In genomic region chr14:116925691-116926403, GRCm38 (mm10) we compare ENCODE assay signal across 8 mouse cellular contexts. TPM values are rescaled to one million over a fixed set of nuclear protein-coding genes. Genes with fewer than 3 reads are reported as not detected.
DNase-seq lines count a peak whose midpoint lies in the region; ATAC-seq and TF ChIP-seq lines count a peak whose summit lies in the region.

No protein-coding gene starts in this region.

- TF ChIP-seq EP300 in ES-Bruce4 (IDR thresholded peaks at IDR 0.05; ENCODE audit: insufficient read depth, low read depth, low read length): no peak

- no peaks in the 10 kb centered on the region for H3K36me3 ChIP-seq in ES-Bruce4 (ENCODE audit: control insufficient read depth, insufficient read depth, low read length, poor library complexity, severe bottlenecking)
- no peaks in the 10 kb centered on the region for H3K36me3 ChIP-seq in embryonic facial prominence, embryonic 14.5 days (ENCODE audit: control insufficient read depth, insufficient read depth, low read length)
- H3K36me3 ChIP-seq in heart, embryonic 11.5 days (ENCODE audit: control insufficient read depth, insufficient read depth, low read length): no peaks in the 10 kb centered on the region
- H3K36me3 ChIP-seq in kidney, embryonic 16.5 days (ENCODE audit: insufficient read depth, low read length): no peaks in the 10 kb centered on the region

- peak; percentile 47 for DNase-seq in adrenal gland, postnatal 25 days
- peak; percentile 57 for DNase-seq in embryonic facial prominence, embryonic 14.5 days (ENCODE audit: low spot score)
- peak; percentile 21 for DNase-seq in lung, postnatal 14 days
- DNase-seq in right cerebral cortex, adult 18-20 months: peak; percentile 31
- no peak for DNase-seq in c-Kit-positive CD71-positive TER-119-positive erythroid progenitor cells, embryonic 14.5 days (ENCODE audit: low spot score)

- H3K27me3 ChIP-seq in ES-Bruce4 (ENCODE audit: control insufficient read depth, insufficient read depth, low read length, poor library complexity, severe bottlenecking): peaks cover 1% of the 10 kb centered on the region
- no peaks in the 10 kb centered on the region for H3K27me3 ChIP-seq in embryonic facial prominence, embryonic 14.5 days (replicated peaks; ENCODE audit: control insufficient read depth, insufficient read depth, low read length)
- no peaks in the 10 kb centered on the region for H3K27me3 ChIP-seq in heart, embryonic 11.5 days (ENCODE audit: control insufficient read depth, insufficient read depth, low read length)
- no peaks in the 10 kb centered on the region for H3K27me3 ChIP-seq in kidney, embryonic 16.5 days (ENCODE audit: insufficient read depth, low read length)

- H3K4me3 ChIP-seq in ES-Bruce4 (ENCODE audit: low read depth, low read length): peak overlapping the region; percentile 82
- H3K4me3 ChIP-seq in embryonic facial prominence, embryonic 14.5 days (ENCODE audit: low read depth, low read length): peak overlapping the region; percentile 90
- peak overlapping the region; percentile 78 for H3K4me3 ChIP-seq in heart, embryonic 11.5 days (ENCODE audit: low read depth, low read length)
- peak overlapping the region; percentile 92 for H3K4me3 ChIP-seq in kidney, embryonic 16.5 days (ENCODE audit: low read length)

- H3K9ac ChIP-seq in ES-Bruce4 (ENCODE audit: low read depth, poor library complexity, severe bottlenecking): peak overlapping the region; percentile 70
- H3K9ac ChIP-seq in embryonic facial prominence, embryonic 14.5 days (ENCODE audit: low read depth, low read length): peak overlapping the region; percentile 90
- H3K9ac ChIP-seq in heart, embryonic 11.5 days (ENCODE audit: low read depth, low read length): peak overlapping the region; percentile 77
- H3K9ac ChIP-seq in kidney, embryonic 16.5 days (replicated peaks; ENCODE audit: low read length): peak overlapping the region; percentile 96

- under 1% methylated on average over 38 of the region's 58 CpGs for WGBS in embryonic facial prominence, embryonic 14.5 days
- under 1% methylated on average over 58 of the region's 58 CpGs for WGBS in heart, embryonic 11.5 days (ENCODE audit: insufficient replicate concordance)
- WGBS in kidney, embryonic 16.5 days: under 1% methylated on average over 57 of the region's 58 CpGs

- no peak for TF ChIP-seq CTCF in ES-Bruce4 (IDR thresholded peaks at IDR 0.05; ENCODE audit: low read depth, low read length)

- no peak for TF ChIP-seq POLR2A in ES-Bruce4 (IDR thresholded peaks at IDR 0.05; ENCODE audit: insufficient read depth, low read length)

- peak overlapping the region; percentile 72 for H3K4me2 ChIP-seq in embryonic facial prominence, embryonic 14.5 days (ENCODE audit: low read depth, low read length)
- peak overlapping the region; percentile 99 for H3K4me2 ChIP-seq in heart, embryonic 11.5 days
- H3K4me2 ChIP-seq in kidney, embryonic 16.5 days (replicated peaks; ENCODE audit: low read depth, low read length): peak overlapping the region; percentile 85

- H3K27ac ChIP-seq in ES-Bruce4 (ENCODE audit: insufficient read depth, low read length): no peak overlapping the region
- H3K27ac ChIP-seq in embryonic facial prominence, embryonic 14.5 days (replicated peaks; ENCODE audit: low read depth, low read length): peak overlapping the region; percentile 98
- peak overlapping the region; percentile 82 for H3K27ac ChIP-seq in heart, embryonic 11.5 days (ENCODE audit: low read depth, low read length)
- H3K27ac ChIP-seq in kidney, embryonic 16.5 days (ENCODE audit: low read length): peak overlapping the region; percentile 95

- H3K4me1 ChIP-seq in ES-Bruce4 (ENCODE audit: control insufficient read depth, insufficient read depth, low read length): no peaks in the 10 kb centered on the region
- peaks cover 20% of the 10 kb centered on the region for H3K4me1 ChIP-seq in embryonic facial prominence, embryonic 14.5 days (ENCODE audit: control insufficient read depth, insufficient read depth, low read length)
- no peaks in the 10 kb centered on the region for H3K4me1 ChIP-seq in heart, embryonic 11.5 days (ENCODE audit: control insufficient read depth, insufficient read depth, low read length)
- peaks cover 19% of the 10 kb centered on the region for H3K4me1 ChIP-seq in kidney, embryonic 16.5 days (ENCODE audit: insufficient read depth, low read length)

- peak; percentile 41 for ATAC-seq in embryonic facial prominence, embryonic 14.5 days (ENCODE audit: low read depth)
- peak; percentile 35 for ATAC-seq in heart, embryonic 11.5 days (replicated peaks; ENCODE audit: insufficient number of reproducible peaks, low FRiP score, low TSS enrichment)
- peak; percentile 36 for ATAC-seq in kidney, embryonic 16.5 days (ENCODE audit: low FRiP score, low TSS enrichment)

- H3K9me3 ChIP-seq in ES-Bruce4 (replicated peaks; ENCODE audit: control insufficient read depth, insufficient read depth, low read length, poor library complexity, severe bottlenecking): no peaks in the 10 kb centered on the region
- H3K9me3 ChIP-seq in embryonic facial prominence, embryonic 14.5 days (ENCODE audit: control insufficient read depth, low read length): no peaks in the 10 kb centered on the region
- no peaks in the 10 kb centered on the region for H3K9me3 ChIP-seq in heart, embryonic 11.5 days (replicated peaks; ENCODE audit: control insufficient read depth, low read length)
- H3K9me3 ChIP-seq in kidney, embryonic 16.5 days (ENCODE audit: low read length): 0 out of 2 replicates have a peak, but pooled peaks cover 3% of the 10 kb centered on the region

RNA-seq across cellular contexts. Expression of gene Gpc6, which starts 0.7 kb away (rescaled TPM):
- polyA plus RNA-seq in ES-Bruce4 (2011; ENCODE audit: insufficient read depth, insufficient read length, low read depth, missing spikeins): 4.0 and 4.7 TPM in 2 replicates
- 11.5 and 12.1 TPM in 2 replicates for total RNA-seq in adrenal gland, postnatal 25 days (2021)
- polyA plus RNA-seq in embryonic facial prominence, embryonic 14.5 days (2014; fragmentation: Nextera tagmentation; extraction: Ambion mirVana): 42.5 and 51.2 TPM in 2 replicates
- polyA plus RNA-seq in heart, embryonic 11.5 days (2014; fragmentation: Nextera tagmentation; extraction: Ambion mirVana): 12.7 and 14.3 TPM in 2 replicates
- 62.7 and 68.5 TPM in 2 replicates for polyA plus RNA-seq in kidney, embryonic 16.5 days (2015; fragmentation: Nextera tagmentation; extraction: Ambion mirVana)
